Comparison of ENCODE assay signal across 8 mouse cellular contexts in the genomic region with DNA sequence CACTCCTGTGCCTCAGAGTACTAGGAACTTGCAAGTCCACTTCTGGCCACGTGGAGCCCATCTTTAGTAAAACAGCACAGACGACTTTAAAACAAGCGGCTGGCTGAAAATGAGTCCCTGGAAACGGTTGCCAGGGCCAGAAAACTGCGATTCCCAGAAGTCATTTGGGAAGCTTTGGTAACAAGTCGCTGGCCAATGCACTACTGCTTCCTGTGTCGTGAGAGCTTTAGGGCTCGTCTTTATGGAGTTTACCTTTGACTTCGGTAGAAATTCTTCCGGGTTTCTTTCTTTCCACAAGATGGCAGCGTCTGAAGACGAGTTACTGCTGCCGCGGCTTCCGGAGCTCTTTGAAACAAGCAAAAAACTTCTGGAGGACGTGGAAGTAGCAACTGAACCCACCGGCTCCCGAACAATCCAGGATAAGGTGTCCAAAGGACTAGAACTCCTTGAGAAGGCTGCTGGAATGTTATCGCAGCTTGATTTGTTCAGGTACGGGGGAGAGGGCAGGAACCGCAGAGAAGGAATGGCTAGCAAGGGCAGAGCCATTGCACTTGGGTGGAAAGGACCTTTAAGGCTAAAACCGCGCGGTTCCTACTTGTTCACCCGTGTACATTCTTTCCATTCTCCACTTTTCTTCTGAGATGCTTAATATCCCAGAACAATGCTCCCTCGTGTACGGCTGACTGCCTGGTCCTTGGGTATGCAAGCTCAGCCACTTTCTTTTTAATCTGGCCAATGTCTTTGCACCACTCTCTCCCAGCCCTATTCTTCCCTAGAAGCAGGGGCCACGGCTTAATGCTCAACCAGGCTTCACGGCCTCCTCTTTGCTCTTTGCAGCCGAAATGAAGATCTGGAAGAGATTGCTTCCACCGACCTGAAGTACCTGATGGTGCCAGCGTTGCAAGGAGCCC. TPM values are rescaled to one million over a fixed set of nuclear protein-coding genes. Genes with fewer than 3 reads are reported as not detected.
DNase-seq lines count a peak whose midpoint lies in the region; ATAC-seq lines count a peak whose summit lies in the region.

Gene Igbp1 (plus strand): TSS at position 224 of the 911 bp plus-strand sequence.

- peak; percentile 95 for ATAC-seq in megakaryocyte progenitor cell, adult 5-6 weeks (replicated peaks; ENCODE audit: poor library complexity)

- DNase-seq in adipocyte (ENCODE audit: low spot score): peak; percentile 94
- peak; percentile 85 for DNase-seq in embryo, embryonic 10 days (ENCODE audit: low spot score)
- DNase-seq in gastrocnemius, postnatal 10 days: peak; percentile 57
- peak; percentile 86 for DNase-seq in induced T-regulatory cell, adult 2 months (ENCODE audit: low read depth)
- peak; percentile 62 to 85 for DNase-seq in left cerebral cortex, adult 9 months (ENCODE audit: low spot score in 2 of 2)
- peak; percentile 64 for DNase-seq in right cerebral cortex, postnatal 14 days
- peak; percentile 58 to 78 for DNase-seq in urinary bladder, postnatal 36 days (ENCODE audit: low spot score in 2 of 2)

RNA-seq across cellular contexts. Expression of gene Igbp1, which starts in this region (rescaled TPM):
- 10 to 100 TPM; 37.3 to 38.1 TPM for total RNA-seq in gastrocnemius, postnatal 10 days (2021)
- 85.4 and 95.5 TPM in 2 replicates for total RNA-seq in megakaryocyte progenitor cell, adult 5-6 weeks (2015)
- total RNA-seq in megakaryocyte progenitor cell, adult 5-6 weeks (2017): 113 and 116 TPM in 2 replicates

Comparison
In these comparisons a context has a peak if more than half of its experiments do, and no peak if none do; other contexts are left out.
1. Peak in every context shown above with its lines: DNase-seq and ATAC-seq.